Mouse (Mus musculus) megakaryocyte, embryonic 14.5 days (primary cell): ENCODE measurements around the gene Epha5.

Experiments
- FLI1 ChIP-seq: IDR thresholded peaks from 2 replicates; pipeline ENCODE4 v1.6.1; 2012; ENCODE audit warnings: low read length, inconsistent platforms, mixed read lengths
- GATA1 ChIP-seq: IDR thresholded peaks from 3 replicates; pipeline ENCODE4 v1.6.1; 2012; ENCODE audit warnings: mixed read lengths, low read length, inconsistent platforms, borderline replicate concordance

DNA sequence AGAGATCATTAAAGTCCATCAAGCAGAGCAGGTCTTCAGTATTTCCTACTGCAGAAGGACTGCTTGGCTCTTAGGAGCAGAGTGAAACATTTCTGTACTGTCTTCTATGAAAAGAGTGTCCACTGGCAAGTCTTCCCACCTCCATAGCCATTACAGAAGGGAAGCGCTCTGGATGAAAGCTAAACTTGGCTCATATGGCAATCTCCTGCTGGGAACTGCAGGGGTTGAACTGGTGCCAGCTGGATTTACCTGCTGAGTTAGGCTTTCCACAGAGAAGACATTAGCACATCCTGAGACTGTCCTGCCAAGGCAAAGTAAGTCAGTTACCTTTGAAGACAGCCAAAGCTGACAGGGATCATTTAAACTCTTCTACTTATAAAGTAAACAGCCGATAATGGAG, 8.8 kb downstream of the Epha5 start:
- TF ChIP-seq GATA1 (no peak), FLI1 (no peak)
